Mouse (Mus musculus) limb, embryonic 14.5 days (tissue): ENCODE data around the gene Arhgef6. TPM values are rescaled to one million over a fixed set of nuclear protein-coding genes. Genes with fewer than 3 reads are reported as not detected.

Source experiments
- ATAC-seq: fragments of 200-750 bp; cut with Nextera tagmentation; 2 replicates; pipeline ENCODE4 v1.8.0; 2017; ENCODE audit warnings: low read depth, moderate number of reproducible peaks, moderate TSS enrichment; ENCODE audit not compliant: low FRiP score
- DNase-seq: peaks from one replicate; pipeline ENCODE4 v3.0.0-alpha.2; 2015; ENCODE audit warnings: low spot score
- H3K27ac ChIP-seq: fragments of 300-500 bp; sonication (generic); replicated peaks from 2 replicates; pipeline ENCODE4 v1.5.1; 2014; ENCODE audit warnings: low read depth, mild to moderate bottlenecking, low read length, moderate library complexity, mixed read lengths
- H3K27me3 ChIP-seq: fragments of 300-500 bp; sonication (generic); 2 replicates; pipeline ENCODE4 v1.6.1; 2014; ENCODE audit warnings: low read length, mixed read lengths; ENCODE audit not compliant: control insufficient read depth, insufficient read depth
- H3K36me3 ChIP-seq: fragments of 300-500 bp; sonication (generic); 2 replicates; pipeline ENCODE4 v1.6.1; 2014; ENCODE audit warnings: mild to moderate bottlenecking, low read length, moderate library complexity, mixed read lengths; ENCODE audit not compliant: control insufficient read depth, insufficient read depth
- H3K4me1 ChIP-seq: fragments of 300-500 bp; sonication (generic); 2 replicates; pipeline ENCODE4 v1.6.1; 2014; ENCODE audit warnings: antibody characterized with exemption, low read length, mixed read lengths; ENCODE audit not compliant: control insufficient read depth, insufficient read depth
- H3K4me2 ChIP-seq: fragments of 300-500 bp; sonication (generic); replicated peaks from 2 replicates; pipeline ENCODE4 v1.6.1; 2014; ENCODE audit warnings: low read depth, mild to moderate bottlenecking, low read length, moderate library complexity; ENCODE audit not compliant: severe bottlenecking
- H3K4me3 ChIP-seq: fragments of 300-500 bp; sonication (generic); replicated peaks from 2 replicates; pipeline ENCODE4 v1.5.1; 2014; ENCODE audit warnings: low read length
- H3K9ac ChIP-seq: fragments of 300-500 bp; sonication (generic); 2 replicates; pipeline ENCODE4 v1.6.1; 2014; ENCODE audit warnings: mild to moderate bottlenecking, low read depth, low read length, moderate library complexity; ENCODE audit not compliant: severe bottlenecking
- H3K9me3 ChIP-seq: fragments of 300-500 bp; sonication (generic); 2 replicates; pipeline ENCODE4 v1.6.1; 2016; ENCODE audit warnings: low read length; ENCODE audit not compliant: control insufficient read depth
- POLR2A ChIP-seq: fragments of 200-500 bp; IDR thresholded peaks from 2 replicates; pipeline ENCODE4 v1.8.0; 2012; ENCODE audit warnings: inconsistent platforms, mild to moderate bottlenecking, moderate library complexity, borderline replicate concordance; ENCODE audit not compliant: insufficient read depth, insufficient read length; ENCODE audit errors: extremely low read depth
- WGBS: fragments of 180-500 bp; shearing (Covaris S2); extraction: QIAGEN DNeasy Blood & Tissue Kit; methylation state at CpG from one replicate; pipeline ENCODE4 v1.1.7; 2014; 5-methylcytosine and 5-hydroxymethylcytosine counted together
- polyA plus RNA-seq, 2 experiments: library from polyadenylated mRNA; depleted of rRNA in 1 of 2; stranded (reverse) in 1 of 2; unstranded in 1 of 2; fragments of >200 nt; fragmentation: Nextera tagmentation in 1 of 2; extraction: Ambion mirVana in 1 of 2; gene quantifications; 2 replicates each; pipeline versions ENCODE4 v1.2.1 to v1.2.3; 2012 to 2014

The Arhgef6 gene
- polyA plus RNA-seq, 2 experiments: 14.9 to 17.0 TPM

DNA sequence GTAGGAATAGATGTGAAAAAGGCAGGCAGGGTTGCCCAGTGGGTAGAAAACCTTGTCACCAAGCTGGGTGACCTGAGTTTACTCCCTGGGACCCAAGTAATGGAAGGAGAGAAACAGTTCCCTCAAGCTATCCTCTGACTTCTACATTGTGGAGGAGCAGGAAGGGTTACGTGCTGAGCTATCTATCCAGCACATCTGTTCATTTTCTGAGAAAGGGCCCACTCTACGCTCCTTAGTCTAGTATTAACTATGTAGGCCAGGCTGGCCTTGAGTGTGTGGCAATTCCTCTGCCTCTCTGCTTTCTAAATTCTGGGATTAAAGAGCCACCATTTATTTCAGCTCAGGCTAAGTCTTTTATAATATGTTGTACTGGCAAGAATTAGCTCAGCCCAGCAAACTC lies 35.0 kb upstream of the Arhgef6 start:
- Histone ChIP-seq H3K4me1 (no peaks in the 10 kb centered on the region), H3K27me3 (no peaks in the 10 kb centered on the region), H3K9ac (no peak overlapping the region), H3K36me3 (peaks cover 10% of the 10 kb centered on the region), H3K4me3 (no peak overlapping the region), H3K9me3 (no peaks in the 10 kb centered on the region), H3K4me2 (no peak overlapping the region), H3K27ac (no peak overlapping the region)
- ATAC-seq (no peak), DNase-seq (no peak)
- 91% methylated on average over 2 of the region's 2 CpGs for WGBS
- no peak for TF ChIP-seq POLR2A

DNA sequence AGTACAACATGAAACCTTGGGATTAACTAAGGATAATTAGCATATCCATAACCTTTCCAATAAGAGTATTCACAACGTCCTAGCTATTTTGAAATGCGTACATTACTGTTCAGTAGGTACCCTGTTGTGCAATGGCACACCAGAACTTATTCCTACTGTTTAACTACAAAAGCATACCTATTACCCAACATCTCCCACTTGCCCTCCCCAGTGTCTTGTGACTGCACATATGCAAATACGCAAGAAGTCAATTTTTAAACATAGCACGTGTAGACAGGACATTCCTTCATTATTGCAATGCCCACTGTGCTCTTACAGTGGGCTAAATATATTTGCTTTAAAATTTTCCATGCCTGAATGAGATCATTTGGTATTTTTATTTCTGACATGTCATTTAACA lies 34.4 kb upstream of the Arhgef6 start:
- no peak overlapping the region for H3K4me2 ChIP-seq
- ATAC-seq (no peak), DNase-seq (no peak)
- no peak overlapping the region for H3K4me3 ChIP-seq
- H3K9me3 ChIP-seq: no peaks in the 10 kb centered on the region
- no peak for TF ChIP-seq POLR2A
- H3K36me3 ChIP-seq: peaks cover 8% of the 10 kb centered on the region; the same call in 1 of the 2 replicates
- H3K27ac ChIP-seq: no peak overlapping the region
- no peaks in the 10 kb centered on the region for H3K4me1 ChIP-seq
- H3K9ac ChIP-seq: no peak overlapping the region
- H3K27me3 ChIP-seq: no peaks in the 10 kb centered on the region
- WGBS: 84% methylated on average over 4 of the region's 4 CpGs

DNA sequence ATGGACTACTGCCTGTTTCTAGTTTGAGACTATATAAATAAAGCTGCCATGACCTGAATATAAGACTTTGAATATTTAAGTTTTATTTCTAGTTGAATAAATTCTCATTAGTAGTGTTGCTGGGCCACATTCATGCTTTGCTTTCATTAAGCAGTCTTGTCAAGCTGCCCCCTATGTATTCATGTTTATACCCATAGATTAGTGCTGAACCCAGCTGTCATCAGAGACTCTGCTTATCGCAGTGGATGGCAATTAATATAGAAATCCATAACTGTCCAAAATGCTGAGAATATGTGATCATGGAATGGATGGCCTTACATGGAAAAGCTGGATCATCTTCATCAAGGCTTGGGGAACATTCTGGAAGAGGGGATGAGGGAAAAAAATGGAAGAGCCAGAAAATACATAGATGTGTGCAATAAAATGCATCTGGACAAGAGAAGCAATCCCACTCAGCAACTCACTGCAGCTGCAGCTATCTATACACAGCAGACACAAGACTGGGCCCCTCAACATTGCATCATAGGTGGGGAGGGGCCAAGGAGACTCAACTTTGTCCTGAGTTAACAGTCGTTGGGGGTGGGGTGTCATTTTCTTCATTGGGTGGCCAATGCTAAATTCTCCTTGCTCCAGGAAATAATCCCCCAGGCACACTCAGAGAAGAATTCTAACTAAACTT lies 26.5 kb upstream of the Arhgef6 start:
- DNase-seq (no peak), ATAC-seq (no peak)
- Histone ChIP-seq H3K36me3 (no peaks in the 10 kb centered on the region), H3K4me3 (no peak overlapping the region), H3K27me3 (no peaks in the 10 kb centered on the region), H3K27ac (no peak overlapping the region), H3K9me3 (no peaks in the 10 kb centered on the region), H3K4me1 (no peaks in the 10 kb centered on the region), H3K9ac (no peak overlapping the region), H3K4me2 (no peak overlapping the region)
- TF ChIP-seq POLR2A: no peak
- 65% methylated on average over 2 of the region's 2 CpGs for WGBS

DNA sequence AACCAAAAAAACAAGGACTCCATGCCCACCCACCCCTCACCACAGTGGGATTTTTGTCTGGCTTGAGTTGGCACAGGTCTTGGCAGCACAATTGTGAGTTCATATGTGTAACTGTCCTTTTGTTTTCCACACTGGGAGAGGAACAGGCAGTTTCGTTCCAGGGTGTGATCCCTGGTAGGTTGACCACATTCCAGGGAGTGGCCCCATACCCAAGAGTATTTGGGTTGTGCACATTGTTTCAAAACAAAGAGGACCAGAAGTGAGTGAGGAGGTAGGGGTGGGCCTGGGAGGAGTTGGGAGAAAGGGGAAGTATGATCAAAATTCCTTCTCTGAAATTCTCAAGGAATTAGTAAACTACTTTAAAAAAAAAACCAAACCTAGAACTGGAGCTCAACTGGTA lies 20.8 kb upstream of the Arhgef6 start:
- 82% methylated on average over 1 of the region's 1 CpGs for WGBS
- Histone ChIP-seq H3K4me1 (no peaks in the 10 kb centered on the region), H3K36me3 (no peaks in the 10 kb centered on the region), H3K4me2 (no peak overlapping the region), H3K27ac (no peak overlapping the region), H3K9ac (no peak overlapping the region), H3K27me3 (no peaks in the 10 kb centered on the region), H3K4me3 (no peak overlapping the region), H3K9me3 (no peaks in the 10 kb centered on the region)
- DNase-seq: no peak
- no peak for ATAC-seq
- no peak for TF ChIP-seq POLR2A

DNA sequence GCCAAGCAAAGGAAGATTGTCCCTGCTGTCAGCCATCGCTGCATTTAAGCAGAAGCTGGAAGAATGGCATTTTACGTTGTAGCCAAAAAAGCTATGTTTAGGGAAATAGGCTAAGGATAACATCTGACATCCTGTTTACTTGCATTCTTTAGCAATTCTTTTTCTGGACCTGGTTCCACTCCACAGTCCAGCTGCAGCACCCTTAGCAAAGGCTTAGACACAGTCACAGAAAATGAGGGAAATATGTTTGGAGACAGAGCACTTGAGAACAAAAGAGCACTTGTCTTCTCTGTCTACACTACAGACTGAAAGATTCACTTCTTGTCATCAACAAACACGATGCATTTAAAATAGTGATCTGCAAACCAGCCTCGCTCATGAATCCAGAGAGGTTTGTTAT lies 691 bp upstream of the Arhgef6 start:
- ATAC-seq (no peak), DNase-seq (no peak)
- Histone ChIP-seq H3K4me3 (no peak overlapping the region), H3K4me1 (no peaks in the 10 kb centered on the region), H3K36me3 (no peaks in the 10 kb centered on the region), H3K27ac (no peak overlapping the region), H3K9ac (no peak overlapping the region), H3K27me3 (no peaks in the 10 kb centered on the region), H3K9me3 (no peaks in the 10 kb centered on the region), H3K4me2 (no peak overlapping the region)
- no peak for TF ChIP-seq POLR2A
- WGBS: 71% methylated on average over 4 of the region's 4 CpGs

DNA sequence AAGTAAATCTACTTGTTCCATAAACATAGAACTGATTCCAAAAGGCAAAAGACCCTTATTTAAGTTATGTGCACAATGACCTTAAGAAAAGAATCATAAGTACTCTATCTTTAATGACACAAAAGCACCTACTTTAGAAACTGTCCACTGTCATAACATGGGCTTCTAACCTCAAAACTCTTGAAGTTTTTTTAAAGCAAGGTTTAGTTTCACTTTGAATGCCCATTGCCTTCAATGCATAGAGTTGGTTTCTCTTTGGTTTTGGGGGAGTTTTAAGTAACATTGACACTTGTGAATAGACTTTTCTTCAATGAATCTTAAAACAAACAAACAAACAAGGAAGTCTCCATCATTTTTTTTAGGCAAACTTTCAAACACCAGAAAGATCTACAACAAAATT lies 947 bp downstream of the Arhgef6 start:
- Histone ChIP-seq H3K4me2 (no peak overlapping the region), H3K4me1 (no peaks in the 10 kb centered on the region), H3K9me3 (no peaks in the 10 kb centered on the region), H3K27ac (no peak overlapping the region), H3K36me3 (no peaks in the 10 kb centered on the region), H3K27me3 (no peaks in the 10 kb centered on the region), H3K4me3 (no peak overlapping the region), H3K9ac (no peak overlapping the region)
- ATAC-seq (no peak), DNase-seq (no peak)
- TF ChIP-seq POLR2A: no peak
